Mouse (Mus musculus) right cerebral cortex, postnatal 36 days (tissue): ENCODE measurements around the gene Prima1.

Experiments
- DNase-seq, 2 experiments: peaks; one replicate each; pipeline ENCODE4 v3.0.0; 2022; ENCODE audit warnings: low spot score in 2 of 2, mixed read lengths in 1 of 2

The Prima1 gene

GRCm38 (mm10) chr12:103155406-103155805, 86.5 kb downstream of the Prima1 start:
- DNase-seq = no peak

GRCm38 (mm10) chr12:103154927-103155326, 87.0 kb downstream of the Prima1 start:
- no peak for DNase-seq

GRCm38 (mm10) chr12:103150247-103150646, 91.7 kb downstream of the Prima1 start:
- no peak for DNase-seq
